Mouse (Mus musculus): Measurements from ENCODE around the gene Kmt2d. TPM values are rescaled to one million over a fixed set of nuclear protein-coding genes. Genes with fewer than 3 reads are reported as not detected.

Kmt2d gene
- total and polyA plus RNA-seq, 3 experiments: 4.8 to 22.7 (median 14.1) TPM

GRCm38 (mm10) chr15:98845149-98845548, 25.9 kb downstream of the Kmt2d start:
- Histone ChIP-seq H3K4me1 (ENCODE audit: control insufficient read depth in 1 of 2, insufficient read depth in 2 of 2) (no peaks in the 10 kb centered on the region), H3K79me2 (replicated peaks; ENCODE audit: control insufficient read depth, extremely low read depth, insufficient read depth, poor library complexity, severe bottlenecking) (peaks cover 8% of the 10 kb centered on the region; the same call in 1 of the 2 replicates), H3K4me3 (replicated peaks in 1 of 3; ENCODE audit: low read depth in 2 of 3, low read length in 2 of 3, poor library complexity in 1 of 3) (no peak overlapping the region), H3K9me3 (replicated peaks; ENCODE audit: low read length) (no peaks in the 10 kb centered on the region), H3K27me3 (replicated peaks) (no peaks in the 10 kb centered on the region), H3K36me3 (replicated peaks in 1 of 2; ENCODE audit: control insufficient read depth in 1 of 2, insufficient read depth in 1 of 2, low read length in 1 of 2) (peaks cover 96 to 100% of the 10 kb centered on the region in 2 experiments), H3K27ac (ENCODE audit: insufficient read depth, low read depth) (no peak overlapping the region), H3K9ac (ENCODE audit: insufficient read depth, low read depth) (no peak overlapping the region), H3K4me2 (ENCODE audit: insufficient read depth, low read depth, poor library complexity, severe bottlenecking) (no peak overlapping the region)
- DNase-seq (ENCODE audit: extremely low read depth): no peak
- dilution Hi-C loops (cut with MboI; ENCODE audit: extremely low pct_ligation_motif_present, extremely low pct_unique_long_range_greater_than_20kb, low sequenced_read_pairs): no loop called here
- in situ Hi-C loops (cut with MboI; ENCODE audit: low pct_ligation_motif_present, low pct_unique_long_range_greater_than_20kb, low sequenced_read_pairs): no loop called here
- TF ChIP-seq CHD1 (IDR thresholded peaks at IDR 0.05; ENCODE audit: low read depth, low read length) (no peak), PAX5 (IDR thresholded peaks at IDR 0.05; ENCODE audit: low read length) (no peak), HCFC1 (IDR thresholded peaks at IDR 0.05; ENCODE audit: low read depth, low read length) (no peak), KAT2A (IDR thresholded peaks at IDR 0.05; ENCODE audit: insufficient replicate concordance, low read length) (no peak), ZNF384 (IDR thresholded peaks at IDR 0.05; ENCODE audit: low read depth, low read length) (no peak), CTCF (conservative IDR thresholded peaks at IDR 0.05 in 1 of 2, IDR thresholded peaks at IDR 0.05 in 1 of 2; ENCODE audit: low read depth in 2 of 2, low read length in 2 of 2) (no peak), MAZ (IDR thresholded peaks at IDR 0.05; ENCODE audit: low read depth, low read length) (no peak), SIN3A (IDR thresholded peaks at IDR 0.05; ENCODE audit: low read length) (no peak), JUN (IDR thresholded peaks at IDR 0.05; ENCODE audit: insufficient read depth, low read depth, low read length) (no peak), NRF1 (IDR thresholded peaks at IDR 0.05; ENCODE audit: low read depth, low read length) (no peak), SMC3 (IDR thresholded peaks at IDR 0.05; ENCODE audit: low read depth, low read length) (no peak), MAX (IDR thresholded peaks at IDR 0.05; ENCODE audit: low read length) (no peak), RCOR1 (conservative IDR thresholded peaks at IDR 0.05; ENCODE audit: low read depth, low read length) (no peak), UBTF (IDR thresholded peaks at IDR 0.05; ENCODE audit: low read depth, low read length) (no peak), USF1 (IDR thresholded peaks at IDR 0.05; ENCODE audit: low read depth, low read length) (no peak), ZMIZ1 (IDR thresholded peaks at IDR 0.05; ENCODE audit: low read depth, low read length) (no peak), MEF2A (IDR thresholded peaks at IDR 0.05; ENCODE audit: borderline replicate concordance, low read depth, low read length) (no peak), ETS1 (conservative IDR thresholded peaks at IDR 0.05; ENCODE audit: low read depth, low read length) (no peak)

GRCm38 (mm10) chr15:98843595-98844223, 27.3 kb downstream of the Kmt2d start:
- Histone ChIP-seq H3K9ac (ENCODE audit: insufficient read depth, low read depth) (no peak overlapping the region), H3K79me2 (replicated peaks; ENCODE audit: control insufficient read depth, extremely low read depth, insufficient read depth, poor library complexity, severe bottlenecking) (peaks cover 5% of the 10 kb centered on the region; the same call in 1 of the 2 replicates), H3K4me3 (replicated peaks in 1 of 3; ENCODE audit: low read depth in 2 of 3, low read length in 2 of 3, poor library complexity in 1 of 3) (no peak overlapping the region), H3K9me3 (replicated peaks; ENCODE audit: low read length) (no peaks in the 10 kb centered on the region), H3K4me1 (ENCODE audit: control insufficient read depth in 1 of 2, insufficient read depth in 2 of 2) (no peaks in the 10 kb centered on the region), H3K4me2 (ENCODE audit: insufficient read depth, low read depth, poor library complexity, severe bottlenecking) (no peak overlapping the region), H3K36me3 (replicated peaks in 1 of 2; ENCODE audit: control insufficient read depth in 1 of 2, insufficient read depth in 1 of 2, low read length in 1 of 2) (peaks cover 96 to 100% of the 10 kb centered on the region in 2 experiments), H3K27me3 (replicated peaks) (no peaks in the 10 kb centered on the region), H3K27ac (ENCODE audit: insufficient read depth, low read depth) (no peak overlapping the region)
- dilution Hi-C loops (cut with MboI; ENCODE audit: extremely low pct_ligation_motif_present, extremely low pct_unique_long_range_greater_than_20kb, low sequenced_read_pairs): no loop called here
- in situ Hi-C loops (cut with MboI; ENCODE audit: low pct_ligation_motif_present, low pct_unique_long_range_greater_than_20kb, low sequenced_read_pairs): no loop called here
- no peak for TF ChIP-seq SIN3A (IDR thresholded peaks at IDR 0.05; ENCODE audit: low read length)
- no peak for TF ChIP-seq JUN (IDR thresholded peaks at IDR 0.05; ENCODE audit: insufficient read depth, low read depth, low read length)
- no peak for TF ChIP-seq SMC3 (IDR thresholded peaks at IDR 0.05; ENCODE audit: low read depth, low read length)
- no peak for TF ChIP-seq PAX5 (IDR thresholded peaks at IDR 0.05; ENCODE audit: low read length)
- no peak for TF ChIP-seq POLR2A (IDR thresholded peaks at IDR 0.05; ENCODE audit: low read depth, low read length)
- no peak for TF ChIP-seq UBTF (IDR thresholded peaks at IDR 0.05; ENCODE audit: low read depth, low read length)
- DNase-seq (ENCODE audit: extremely low read depth): no peak
